Mouse (Mus musculus): ENCODE data around the gene Ptprd.
"Not testable (repeated sequence)": the region's sequence is repeated elsewhere in the genome, so short reads cannot be mapped to it uniquely, and the experiment has no call there.

Gene Ptprd

GRCm38 (mm10) chr4:77889489-77889888 lies 322.3 kb downstream of the Ptprd start:
- no peak for DNase-seq (ENCODE audit: low spot score in 2 of 2)

DNA sequence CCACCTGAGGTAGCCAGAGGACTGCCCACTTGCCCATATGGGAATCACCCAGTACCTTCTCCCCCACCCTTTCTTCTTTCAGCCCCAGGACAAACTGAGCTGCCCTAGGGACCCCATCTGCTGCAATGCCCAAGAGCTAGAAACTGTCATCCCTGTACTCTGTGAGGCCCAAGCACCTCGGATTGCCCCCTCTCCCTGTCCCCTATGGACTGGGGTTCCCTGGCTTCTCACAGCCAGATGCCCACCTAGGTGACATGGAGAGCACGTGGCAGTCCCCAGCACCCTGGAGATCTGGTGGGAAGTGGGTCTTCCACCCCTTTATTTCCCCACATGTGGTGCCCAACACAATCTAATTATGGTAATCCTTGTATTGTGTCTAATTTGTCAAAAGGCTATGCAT lies 331.5 kb downstream of the Ptprd start:
- no peak for DNase-seq (ENCODE audit: low spot score in 2 of 2)

DNA sequence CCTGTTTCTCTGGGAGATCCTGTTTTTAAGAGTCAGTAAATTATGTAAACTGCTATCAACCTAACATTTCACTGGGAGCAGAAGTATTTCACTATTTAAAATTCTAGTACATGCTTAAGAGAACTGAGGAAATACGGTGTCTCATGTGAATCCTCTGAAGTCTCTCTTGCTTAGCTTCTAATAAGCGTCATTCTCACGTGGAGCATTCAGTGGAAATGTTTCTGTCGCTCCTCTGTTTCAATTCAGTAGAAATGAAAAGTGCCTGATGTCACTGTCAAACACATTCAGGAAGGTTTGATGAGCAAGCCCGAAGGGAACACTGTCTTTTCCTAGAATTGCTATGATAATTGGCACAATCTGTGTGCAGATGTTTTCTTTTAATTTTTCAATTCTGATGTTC lies 350.5 kb downstream of the Ptprd start:
- DNase-seq (ENCODE audit: low spot score in 2 of 2) = no peak

DNA sequence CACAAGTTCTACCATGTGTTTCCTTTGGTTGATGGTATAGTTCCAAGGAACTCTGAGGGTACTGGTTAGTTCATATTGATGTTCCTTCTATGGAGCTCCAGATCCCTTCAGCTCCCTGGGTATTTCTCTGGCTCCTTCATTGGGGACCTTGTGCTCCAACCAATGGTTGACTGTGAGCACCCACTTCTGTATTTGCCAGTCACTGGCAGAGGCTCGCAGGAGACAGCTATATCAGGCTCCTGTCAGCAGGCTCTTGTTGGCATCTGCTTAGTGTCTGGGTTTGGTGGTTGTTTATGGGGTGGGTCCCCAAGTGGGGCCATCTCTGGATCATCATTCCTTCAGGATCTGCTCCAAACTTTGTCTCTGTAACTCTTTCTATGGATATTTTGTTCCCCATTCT lies 414.4 kb downstream of the Ptprd start:
- not testable (repeated sequence) for DNase-seq (ENCODE audit: low spot score in 2 of 2)

DNA sequence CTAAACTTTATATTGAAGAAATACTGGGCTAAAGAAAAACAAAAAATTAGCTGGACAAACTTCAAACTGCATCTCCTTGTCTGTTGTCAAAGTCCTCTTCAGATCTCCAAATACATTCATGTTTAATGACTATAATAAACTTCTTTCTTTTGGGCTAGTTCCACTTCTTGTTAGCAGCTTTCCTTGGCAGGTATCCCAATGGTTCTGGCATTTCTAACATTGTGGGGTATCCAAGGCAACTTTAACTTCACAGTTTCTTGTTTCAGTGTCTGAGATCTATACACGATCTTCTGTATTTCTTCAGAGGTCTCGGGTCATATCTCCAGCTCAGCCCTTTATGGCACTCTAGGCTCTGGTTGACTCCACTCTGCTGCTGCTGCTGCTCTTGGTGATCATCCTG lies 434.5 kb downstream of the Ptprd start:
- no peak for DNase-seq (ENCODE audit: low spot score in 2 of 2)

GRCm38 (mm10) chr4:77763790-77764189 lies 448.0 kb downstream of the Ptprd start:
- DNase-seq (ENCODE audit: low spot score in 2 of 2) = no peak

DNA sequence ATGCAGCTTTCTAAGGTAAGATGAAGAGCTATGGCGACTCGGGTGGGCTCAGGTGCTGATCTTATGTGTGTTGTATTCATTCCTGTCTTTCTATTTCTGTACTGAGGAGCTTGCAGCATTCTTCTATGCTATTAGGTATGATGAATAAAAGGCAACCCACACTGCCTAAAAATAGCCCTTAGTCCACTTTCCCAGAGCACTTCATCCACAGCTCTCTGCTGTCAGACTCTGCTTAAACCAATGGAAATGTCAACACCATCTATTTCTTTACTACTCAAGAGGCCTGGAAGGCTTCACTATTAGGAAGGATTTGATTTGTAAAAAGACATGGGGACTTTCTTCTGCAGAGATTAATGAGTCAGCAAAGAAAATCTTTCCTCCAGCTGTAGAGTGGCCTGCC lies 468.4 kb downstream of the Ptprd start:
- DNase-seq (ENCODE audit: low spot score in 2 of 2) = no peak

DNA sequence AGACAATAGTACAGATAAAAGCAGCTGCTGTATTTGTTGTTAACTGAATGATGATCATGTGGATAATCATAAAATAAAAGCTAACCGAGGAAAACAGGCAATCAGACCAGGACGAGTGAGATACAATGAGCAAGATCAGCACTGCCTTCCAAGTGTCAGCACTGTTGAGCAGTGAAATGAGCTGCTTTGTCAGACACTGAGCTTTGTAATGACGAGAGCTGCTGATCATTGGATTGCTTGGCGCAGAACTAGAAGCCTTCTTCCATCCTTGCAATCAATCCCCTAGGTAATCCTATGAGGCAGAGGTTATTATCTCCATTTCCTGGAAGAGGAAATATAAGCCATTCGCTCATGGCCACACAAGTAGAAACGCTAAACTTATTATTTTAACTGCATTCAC lies 489.9 kb downstream of the Ptprd start:
- no peak for DNase-seq (ENCODE audit: low spot score in 2 of 2)

DNA sequence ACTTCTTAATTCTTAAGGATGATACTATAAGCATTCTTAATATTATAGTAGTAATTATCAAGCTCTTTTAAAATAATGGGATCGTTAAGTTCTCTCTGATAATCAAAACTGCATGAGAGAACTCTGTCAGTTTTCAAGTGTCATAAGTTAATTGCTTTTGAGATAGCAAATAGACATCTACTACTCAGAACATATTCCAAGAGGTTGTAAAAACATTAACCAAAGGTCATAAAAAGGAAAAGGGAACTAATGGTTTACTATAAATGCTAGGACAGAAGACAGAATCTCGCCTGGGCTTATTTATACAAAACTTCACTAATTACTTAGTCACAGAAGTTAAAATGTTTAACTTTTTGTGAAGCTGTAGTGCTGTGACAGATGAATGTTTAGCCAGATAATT lies 494.0 kb downstream of the Ptprd start:
- DNase-seq (ENCODE audit: low spot score in 2 of 2) = no peak

- no peak for DNase-seq (ENCODE audit: low spot score in 2 of 2)
These were observed 501.5 kb downstream of the Ptprd start for GRCm38 (mm10) chr4:77710231-77710630.

GRCm38 (mm10) chr4:77698294-77698693 lies 513.5 kb downstream of the Ptprd start:
- no peak for DNase-seq (ENCODE audit: low spot score in 2 of 2)

DNA sequence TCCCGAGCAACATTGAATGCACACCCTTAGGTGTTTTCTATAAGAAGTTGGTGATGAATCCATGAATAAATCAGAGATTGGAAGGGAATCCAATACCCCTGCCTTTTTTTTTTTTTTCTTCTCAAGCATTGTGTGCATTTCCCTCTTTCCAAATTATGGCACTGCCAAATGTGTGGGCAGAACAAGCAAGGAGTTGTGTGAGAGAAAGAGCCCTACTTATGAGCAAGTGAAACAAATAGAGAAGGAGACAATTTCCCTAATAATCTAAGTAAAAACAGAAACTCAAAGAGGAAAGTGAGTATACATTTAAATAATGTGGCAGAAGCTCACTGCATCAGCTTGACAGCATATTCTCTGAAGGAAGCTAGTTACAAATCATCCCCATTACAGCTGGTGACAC lies 536.0 kb downstream of the Ptprd start:
- no peak for DNase-seq (ENCODE audit: low spot score in 2 of 2)

DNA sequence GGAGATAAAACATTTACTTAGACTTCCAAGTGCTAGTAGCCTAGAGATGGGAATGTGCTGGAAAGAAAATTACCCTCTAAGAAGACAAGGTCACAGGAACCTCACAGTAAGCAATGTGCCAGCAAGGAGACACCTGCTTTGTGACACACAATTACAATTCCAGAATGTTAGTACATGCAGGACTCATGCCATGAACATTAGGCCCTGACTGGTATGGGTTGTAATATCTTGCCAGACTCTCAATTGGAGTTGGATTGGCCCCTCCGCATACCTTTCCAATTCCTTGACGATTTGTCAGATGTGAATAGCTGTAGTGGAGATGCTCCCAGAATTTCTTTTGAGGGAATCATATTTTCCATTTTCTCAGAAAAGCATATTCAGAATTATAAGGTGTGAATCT lies 547.0 kb downstream of the Ptprd start:
- DNase-seq (ENCODE audit: low spot score in 2 of 2) = no peak

DNA sequence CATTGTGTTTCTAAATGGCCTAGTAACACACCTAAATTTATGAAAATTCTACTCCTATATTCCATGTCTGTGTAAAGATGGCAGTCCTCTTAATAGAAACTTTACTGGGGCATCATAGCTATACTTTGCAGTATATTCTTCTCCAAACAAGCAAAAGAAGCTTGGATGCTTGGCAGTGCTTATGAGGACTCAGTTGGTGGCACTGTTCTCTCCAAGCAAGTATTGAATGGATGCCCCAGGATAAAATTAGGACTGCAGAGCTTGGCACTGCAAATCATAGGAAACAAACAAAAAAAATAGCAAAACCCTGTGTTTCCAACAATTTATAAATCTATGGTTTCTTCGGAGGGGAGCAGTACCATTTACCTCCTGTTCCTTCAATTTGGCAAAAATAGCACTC lies 549.5 kb downstream of the Ptprd start:
- DNase-seq (ENCODE audit: low spot score in 2 of 2) = no peak

DNA sequence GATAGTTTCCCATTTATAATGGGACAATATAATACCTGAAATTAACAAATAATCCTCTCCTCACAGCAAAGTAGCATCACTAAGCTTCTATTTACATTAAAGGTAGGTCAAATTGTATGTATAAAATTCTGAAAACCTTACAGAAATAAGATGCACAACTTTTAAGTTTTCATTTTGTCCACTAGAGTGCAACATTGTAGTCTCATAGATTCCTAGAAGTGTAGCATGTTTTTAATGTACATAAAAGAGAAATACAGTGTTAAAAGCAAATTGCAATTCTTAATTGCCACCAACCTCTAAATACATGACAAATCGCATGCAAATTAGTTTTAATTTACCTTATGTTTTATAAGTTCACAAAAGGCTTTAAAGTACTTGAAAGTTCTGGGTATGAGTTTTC lies 556.1 kb downstream of the Ptprd start:
- no peak for DNase-seq (ENCODE audit: low spot score in 2 of 2)

DNA sequence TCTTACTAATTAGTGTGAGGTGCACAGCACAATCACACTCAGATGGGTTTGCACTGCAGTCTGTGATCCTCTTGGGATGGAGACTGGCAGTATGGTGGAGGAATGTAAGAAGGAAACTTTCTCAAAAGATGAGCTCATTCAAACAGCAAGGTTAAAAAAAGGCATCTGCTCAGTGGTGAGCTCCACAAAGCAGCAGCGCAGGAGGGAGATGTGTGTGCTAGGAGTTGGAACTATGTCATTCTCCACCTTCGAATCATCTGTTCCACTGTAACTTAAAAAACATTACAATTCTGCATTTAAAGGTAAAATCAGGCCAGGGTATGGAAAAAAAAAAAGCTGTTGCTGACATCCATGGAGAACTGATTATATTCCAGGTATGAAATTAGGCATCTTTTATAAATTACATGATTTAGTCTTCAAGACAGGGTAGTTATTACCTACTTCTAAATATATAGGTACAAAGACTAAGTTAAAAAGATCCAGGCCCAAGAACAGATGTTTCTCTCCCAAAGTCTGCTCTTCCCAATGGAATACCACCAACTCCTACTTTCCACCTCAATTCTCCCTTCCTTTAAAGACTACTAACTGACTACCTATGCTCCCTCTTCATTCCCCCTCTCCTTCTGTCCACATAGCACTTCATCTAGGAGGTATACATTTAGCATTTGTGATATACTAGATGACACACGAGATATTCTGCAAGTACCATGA lies 562.0 kb downstream of the Ptprd start:
- DNase-seq (ENCODE audit: low spot score in 2 of 2) = no peak

DNA sequence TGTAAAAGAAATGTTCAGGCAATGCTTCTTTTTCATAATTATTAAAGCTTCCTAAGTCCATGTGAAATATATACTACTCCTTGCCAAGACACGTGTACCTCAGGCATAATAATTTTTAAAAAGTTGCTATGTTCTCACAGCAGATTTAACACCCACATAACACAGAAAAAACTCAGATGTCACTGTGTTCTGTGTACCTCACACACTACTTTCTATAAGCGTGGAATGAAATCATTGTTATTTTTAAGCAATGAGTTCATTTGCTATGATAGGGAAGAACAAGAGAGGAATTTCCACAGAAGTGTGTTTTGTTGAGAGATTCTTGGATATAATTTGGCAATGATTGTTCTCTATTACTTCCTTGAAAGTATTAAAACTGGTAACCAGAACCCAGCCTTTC lies 562.9 kb downstream of the Ptprd start:
- no peak for DNase-seq (ENCODE audit: low spot score in 2 of 2)

GRCm38 (mm10) chr4:77647451-77648137 lies 564.2 kb downstream of the Ptprd start:
- peak in 1 of 2 experiments; percentile 19 for DNase-seq (ENCODE audit: low spot score in 2 of 2)

GRCm38 (mm10) chr4:77644435-77644834 lies 567.3 kb downstream of the Ptprd start:
- DNase-seq (ENCODE audit: low spot score in 2 of 2) = no peak

DNA sequence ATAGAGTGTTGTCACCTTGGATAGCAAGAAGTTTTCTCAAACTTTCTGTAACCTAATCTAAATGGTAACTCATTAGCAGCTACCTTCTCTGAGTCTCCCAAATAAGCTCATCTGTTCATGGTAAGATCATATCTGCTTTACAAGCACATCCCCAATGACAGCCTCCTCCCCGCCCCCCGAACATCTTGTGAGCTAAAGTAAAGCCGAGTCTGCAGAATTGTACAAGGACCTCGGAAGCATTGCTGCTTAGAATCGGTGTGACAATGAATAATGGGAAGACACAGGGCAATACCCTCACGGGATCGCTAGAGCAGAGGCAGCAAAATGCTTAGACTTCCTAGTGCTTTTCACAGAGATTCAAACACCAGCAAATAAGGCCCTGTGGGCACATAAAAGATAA lies 571.7 kb downstream of the Ptprd start:
- DNase-seq (ENCODE audit: low spot score in 2 of 2) = no peak

DNA sequence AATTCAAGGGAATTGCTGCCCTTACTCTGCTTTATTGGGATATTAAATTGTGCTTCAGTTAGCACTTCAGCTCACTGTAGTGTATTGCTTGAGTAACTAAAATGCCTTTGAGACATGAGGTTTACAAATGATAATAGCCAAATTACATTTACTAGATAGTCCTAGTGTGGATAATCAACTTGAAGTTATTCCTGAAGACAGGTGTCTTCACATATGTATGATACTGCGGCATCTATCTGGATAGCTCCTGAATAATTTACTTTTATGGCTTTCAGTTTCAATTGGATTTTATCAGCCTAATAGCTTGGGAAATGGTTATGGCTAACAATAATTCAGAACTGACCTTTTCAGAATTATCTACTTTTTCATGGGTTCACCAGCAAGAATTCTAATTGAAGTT lies 598.6 kb downstream of the Ptprd start:
- no peak for DNase-seq (ENCODE audit: low spot score in 2 of 2)

DNA sequence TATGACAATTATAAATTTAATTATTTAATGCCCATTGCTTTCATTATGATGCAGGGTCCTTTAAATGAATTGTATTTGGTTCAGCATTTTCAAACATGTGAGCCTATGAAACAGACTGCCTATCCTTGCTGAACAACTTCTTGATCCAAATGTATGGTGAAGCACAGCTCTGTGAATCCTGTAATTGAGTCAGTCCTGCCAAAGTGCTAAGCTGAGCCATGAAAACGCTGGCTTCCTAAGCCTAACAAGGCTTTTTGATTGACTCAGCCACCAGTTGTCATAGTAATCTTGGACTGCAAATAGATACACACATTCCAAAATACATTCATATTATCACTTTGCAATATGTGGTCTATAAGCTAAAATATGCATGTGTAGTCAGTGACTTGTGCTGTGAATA lies 625.1 kb downstream of the Ptprd start:
- no peak for DNase-seq (ENCODE audit: low spot score in 2 of 2)

DNA sequence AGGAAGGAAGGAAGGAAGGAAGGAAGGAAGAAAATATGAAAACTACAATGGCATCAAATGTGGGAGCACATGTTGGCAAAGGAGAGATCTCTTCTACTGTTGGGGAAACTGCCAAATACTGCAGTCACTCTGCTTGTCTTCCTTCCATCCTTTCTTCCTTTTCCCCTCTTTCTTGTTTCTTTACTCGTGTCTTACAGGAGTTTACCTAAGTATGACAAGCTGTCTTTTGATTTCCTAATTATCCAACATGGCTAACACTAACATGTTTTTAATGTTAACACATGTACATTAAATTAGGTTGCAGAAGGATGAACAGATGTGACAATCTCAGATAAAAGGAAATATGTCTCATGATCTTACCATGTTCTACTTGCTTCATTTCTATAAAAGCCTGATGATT lies 625.5 kb downstream of the Ptprd start:
- no peak for DNase-seq (ENCODE audit: low spot score in 2 of 2)

Data from frontal cortex, postnatal 25 days (tissue).